In the genomic region with DNA sequence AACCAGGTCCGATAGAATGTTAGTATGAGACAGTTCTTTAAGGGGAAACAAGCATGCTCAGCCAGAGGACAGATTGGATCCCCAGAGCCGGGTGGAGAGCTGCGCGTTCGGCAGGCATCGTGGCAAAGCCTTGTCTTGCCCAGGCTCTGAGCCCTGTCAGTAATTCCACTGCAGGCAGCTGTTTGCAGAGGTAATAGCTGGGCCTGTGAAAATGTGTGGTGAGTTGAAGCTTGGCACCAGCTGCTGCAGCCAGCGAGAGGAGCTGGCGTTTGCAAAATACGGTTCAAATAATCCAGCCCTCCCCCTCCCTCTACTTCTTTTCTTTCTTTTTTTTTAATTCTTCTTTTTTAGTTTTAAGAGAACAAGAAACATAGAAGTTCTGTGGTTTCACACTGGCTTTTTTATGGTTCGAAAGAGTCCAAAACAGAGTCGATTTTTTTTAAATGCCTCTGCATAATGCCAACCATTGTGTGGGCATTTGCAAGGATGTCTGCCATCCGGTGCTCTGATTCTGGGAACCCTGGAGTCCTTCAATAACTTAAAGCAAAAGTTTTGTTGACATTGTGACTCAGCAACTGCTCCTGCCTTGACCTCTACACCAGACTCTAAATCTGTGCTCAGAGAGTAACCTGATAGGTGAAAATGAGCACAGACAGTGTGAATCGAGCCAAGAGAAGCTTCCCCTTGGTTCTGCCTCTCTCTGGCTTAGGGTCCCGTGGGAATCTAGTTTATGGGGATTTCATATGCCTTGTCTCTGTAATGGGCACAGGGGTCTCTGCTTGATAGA, we compare ENCODE assay signal across 9 mouse cellular contexts.
DNase-seq lines count a peak whose midpoint lies in the region; ATAC-seq and TF ChIP-seq lines count a peak whose summit lies in the region.
"Had no signal": no experiment of that assay in that cellular context is flagged by ENCODE, and none has a peak within 500 bp of the region (broad histone marks: within the 10 kb centered on the region; RNA-seq: fewer than 3 reads in every experiment).

No protein-coding gene starts in this region.

- peaks cover 8% of the 10 kb centered on the region; the same call in 1 of the 2 replicates for H3K4me1 ChIP-seq in forebrain, embryonic 14.5 days (ENCODE audit: control insufficient read depth, insufficient read depth, low read length)
- H3K4me1 ChIP-seq in forebrain, embryonic 11.5 days (replicated peaks; ENCODE audit: control insufficient read depth, insufficient read depth, low read length) = peaks cover 2% of the 10 kb centered on the region; the same call in 1 of the 2 replicates
- peaks cover 1% of the 10 kb centered on the region; the same call in 1 of the 2 replicates for H3K4me1 ChIP-seq in midbrain, embryonic 11.5 days (ENCODE audit: control insufficient read depth, insufficient read depth, low read length)
- H3K4me1 ChIP-seq in midbrain, embryonic 16.5 days (ENCODE audit: control insufficient read depth, insufficient read depth, low read length) = peaks cover 4% of the 10 kb centered on the region
- no peaks in the 10 kb centered on the region for H3K4me1 ChIP-seq in stomach, embryonic 15.5 days

- no peak overlapping the region for H3K9ac ChIP-seq in forebrain, embryonic 14.5 days (ENCODE audit: low read length)
- no peak overlapping the region for H3K9ac ChIP-seq in forebrain, embryonic 11.5 days (ENCODE audit: low read length)
- H3K9ac ChIP-seq in midbrain, embryonic 11.5 days (ENCODE audit: low read length) = no peak overlapping the region
- H3K9ac ChIP-seq in midbrain, embryonic 16.5 days (ENCODE audit: low read depth, low read length) = no peak overlapping the region
- H3K9ac ChIP-seq in stomach, embryonic 15.5 days = no peak overlapping the region

- no peak overlapping the region for H3K4me2 ChIP-seq in forebrain, embryonic 14.5 days (ENCODE audit: low read length)
- H3K4me2 ChIP-seq in forebrain, embryonic 11.5 days (ENCODE audit: low read depth, low read length, severe bottlenecking) = no peak overlapping the region
- no peak overlapping the region for H3K4me2 ChIP-seq in midbrain, embryonic 11.5 days
- no peak overlapping the region for H3K4me2 ChIP-seq in midbrain, embryonic 16.5 days (ENCODE audit: low read length)
- no peak overlapping the region for H3K4me2 ChIP-seq in stomach, embryonic 15.5 days

- H3K4me3 ChIP-seq in forebrain, embryonic 14.5 days (ENCODE audit: low read depth, low read length) = no peak overlapping the region
- H3K4me3 ChIP-seq in forebrain, embryonic 11.5 days (ENCODE audit: low read depth, low read length) = no peak overlapping the region
- no peak overlapping the region for H3K4me3 ChIP-seq in midbrain, embryonic 11.5 days (ENCODE audit: low read depth, low read length)
- no peak overlapping the region for H3K4me3 ChIP-seq in midbrain, embryonic 16.5 days (ENCODE audit: low read depth, low read length)
- no peak overlapping the region for H3K4me3 ChIP-seq in gastrocnemius, adult 2 months
- H3K4me3 ChIP-seq in stomach, embryonic 15.5 days (replicated peaks) = no peak overlapping the region
- H3K4me3 ChIP-seq: heart, adult 2 months had no signal

- DNase-seq in forebrain, embryonic 14.5 days (ENCODE audit: low spot score) = peak; percentile 53
- no peak for DNase-seq in forebrain, embryonic 11.5 days (ENCODE audit: low spot score)
- DNase-seq in midbrain, embryonic 11.5 days (ENCODE audit: low spot score, missing footprints) = peak; percentile 81
- DNase-seq in gastrocnemius, adult 2 months = peak; percentile 58
- DNase-seq in heart, postnatal 25 days (ENCODE audit: low spot score) = no peak
- no peak for DNase-seq in c-Kit-positive CD71-positive TER-119-positive erythroid progenitor cells, embryonic 14.5 days (ENCODE audit: low spot score)
- DNase-seq: heart, adult 2 months had no signal

- intact Hi-C loops in gastrocnemius, adult 2 months (cut with DNase I) = no loop called here
- intact Hi-C loops in heart, postnatal 25 days (cut with DNase I) = no loop called here

- H3K36me3 ChIP-seq in forebrain, embryonic 14.5 days (ENCODE audit: control insufficient read depth, insufficient read depth, low read length) = no peaks in the 10 kb centered on the region
- H3K36me3 ChIP-seq in forebrain, embryonic 11.5 days (ENCODE audit: control insufficient read depth, insufficient read depth, low read length) = no peaks in the 10 kb centered on the region
- H3K36me3 ChIP-seq in midbrain, embryonic 11.5 days (ENCODE audit: control insufficient read depth, insufficient read depth, low read length) = no peaks in the 10 kb centered on the region
- no peaks in the 10 kb centered on the region for H3K36me3 ChIP-seq in midbrain, embryonic 16.5 days (ENCODE audit: control insufficient read depth, insufficient read depth, low read length)
- no peaks in the 10 kb centered on the region for H3K36me3 ChIP-seq in stomach, embryonic 15.5 days

- 61% methylated on average over 14 of the region's 14 CpGs for WGBS in forebrain, embryonic 14.5 days
- WGBS in forebrain, embryonic 11.5 days = 75% methylated on average over 14 of the region's 14 CpGs
- 77% methylated on average over 14 of the region's 14 CpGs for WGBS in midbrain, embryonic 11.5 days
- 62% methylated on average over 14 of the region's 14 CpGs for WGBS in midbrain, embryonic 16.5 days
- WGBS in stomach, embryonic 15.5 days = 56% methylated on average over 14 of the region's 14 CpGs

- no peak for TF ChIP-seq CTCF in gastrocnemius, adult 2 months (IDR thresholded peaks at IDR 0.05)

- H3K27me3 ChIP-seq in forebrain, embryonic 14.5 days (replicated peaks; ENCODE audit: control insufficient read depth, insufficient read depth, low read length) = no peaks in the 10 kb centered on the region
- no peaks in the 10 kb centered on the region for H3K27me3 ChIP-seq in forebrain, embryonic 11.5 days (ENCODE audit: control insufficient read depth, insufficient read depth, low read length)
- H3K27me3 ChIP-seq in midbrain, embryonic 11.5 days (ENCODE audit: control insufficient read depth, insufficient read depth, low read length) = no peaks in the 10 kb centered on the region
- H3K27me3 ChIP-seq in midbrain, embryonic 16.5 days (ENCODE audit: control insufficient read depth, insufficient read depth, low read depth, low read length) = no peaks in the 10 kb centered on the region
- H3K27me3 ChIP-seq in stomach, embryonic 15.5 days (replicated peaks) = no peaks in the 10 kb centered on the region

- no peak overlapping the region for H3K27ac ChIP-seq in forebrain, embryonic 14.5 days (ENCODE audit: low read depth, low read length)
- H3K27ac ChIP-seq in forebrain, embryonic 11.5 days (ENCODE audit: low read depth, low read length) = no peak overlapping the region
- no peak overlapping the region for H3K27ac ChIP-seq in midbrain, embryonic 11.5 days (ENCODE audit: low read depth, low read length)
- H3K27ac ChIP-seq in midbrain, embryonic 16.5 days (ENCODE audit: low read length) = no peak overlapping the region
- H3K27ac ChIP-seq in gastrocnemius, adult 2 months = peak overlapping the region; percentile 83
- H3K27ac ChIP-seq in stomach, embryonic 15.5 days = no peak overlapping the region
- H3K27ac ChIP-seq: heart, adult 2 months had no signal

- no peaks in the 10 kb centered on the region for H3K9me3 ChIP-seq in forebrain, embryonic 14.5 days (replicated peaks; ENCODE audit: control insufficient read depth, low read length)
- no peaks in the 10 kb centered on the region for H3K9me3 ChIP-seq in forebrain, embryonic 11.5 days (ENCODE audit: control insufficient read depth, low read length)
- no peaks in the 10 kb centered on the region for H3K9me3 ChIP-seq in midbrain, embryonic 11.5 days (ENCODE audit: control insufficient read depth, low read length)
- H3K9me3 ChIP-seq in midbrain, embryonic 16.5 days (replicated peaks; ENCODE audit: control insufficient read depth, low read length, poor library complexity, severe bottlenecking) = no peaks in the 10 kb centered on the region
- no peaks in the 10 kb centered on the region for H3K9me3 ChIP-seq in stomach, embryonic 15.5 days

- ATAC-seq in forebrain, embryonic 14.5 days = 0 out of 2 replicates have a peak, but pooled peaks have one; percentile 34
- ATAC-seq in forebrain, embryonic 11.5 days (replicated peaks; ENCODE audit: low FRiP score) = no peak
- no peak for ATAC-seq in midbrain, embryonic 11.5 days (ENCODE audit: low FRiP score)
- no peak for ATAC-seq in midbrain, embryonic 16.5 days
- ATAC-seq in stomach, embryonic 15.5 days (ENCODE audit: insufficient read depth, low FRiP score, low read depth) = peak; percentile 66; the same call in 1 of the 2 replicates

Comparison
In these comparisons a context has a peak if more than half of its experiments do, and no peak if none do; other contexts are left out.
1. ATAC-seq: peak in forebrain, embryonic 14.5 days (single experiment) and stomach, embryonic 15.5 days (single experiment); none in forebrain, embryonic 11.5 days (single experiment), midbrain, embryonic 11.5 days (single experiment) and midbrain, embryonic 16.5 days (single experiment).
2. DNase-seq: peak in forebrain, embryonic 14.5 days (single experiment), midbrain, embryonic 11.5 days (single experiment) and gastrocnemius, adult 2 months (single experiment); none in forebrain, embryonic 11.5 days (single experiment), heart, postnatal 25 days (single experiment) and c-Kit-positive CD71-positive TER-119-positive erythroid progenitor cells, embryonic 14.5 days (single experiment).